Mouse (Mus musculus): ENCODE data around the gene Phf24.

DNA sequence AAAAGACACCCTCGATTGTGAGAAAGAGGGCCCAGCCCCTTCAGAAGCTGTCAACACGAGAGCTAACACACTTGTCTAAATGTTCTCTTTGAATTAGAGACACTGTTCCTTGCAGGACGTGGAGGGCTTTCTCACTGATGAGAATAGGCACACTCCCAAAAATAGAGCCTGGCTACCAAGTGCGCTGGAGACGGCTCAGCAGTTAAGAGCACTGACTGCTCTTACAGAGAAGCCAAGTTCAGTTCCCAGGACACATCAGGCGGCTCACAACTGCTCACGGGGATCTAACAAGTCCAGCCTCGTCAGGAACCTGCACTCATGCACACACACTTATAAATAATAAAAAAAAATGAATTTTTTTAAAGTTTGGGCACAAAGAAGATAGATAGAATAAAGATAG, 42.5 kb downstream of the Phf24 start:
- TF ChIP-seq POLR2A (IDR thresholded peaks at IDR 0.05; ENCODE audit: insufficient read length, low read depth) (no peak), MYOG (IDR thresholded peaks at IDR 0.05; ENCODE audit: control insufficient read depth in 1 of 3, insufficient read depth in 1 of 3, insufficient read length in 2 of 3, low read depth in 2 of 3) (no peak), USF1 (IDR thresholded peaks at IDR 0.05; ENCODE audit: low read depth) (no peak), POLR2AphosphoS2 (IDR thresholded peaks at IDR 0.05; ENCODE audit: insufficient read length, low read depth) (no peak), E2F4 (IDR thresholded peaks at IDR 0.05; ENCODE audit: insufficient read depth) (no peak), TCF12 (IDR thresholded peaks at IDR 0.05; ENCODE audit: insufficient read depth, poor library complexity, severe bottlenecking) (no peak), MYOD1 (IDR thresholded peaks at IDR 0.05; ENCODE audit: control insufficient read depth in 1 of 3, insufficient read length in 2 of 3, low read depth in 2 of 3) (no peak), CEBPB (IDR thresholded peaks at IDR 0.05; ENCODE audit: insufficient read depth, poor library complexity, severe bottlenecking) (no peak), MAX (IDR thresholded peaks at IDR 0.05; ENCODE audit: low read depth) (no peak), TCF3 (IDR thresholded peaks at IDR 0.05; ENCODE audit: insufficient read length, low read depth) (no peak)

Data from myocyte (in vitro differentiated cells).